Mouse (Mus musculus): ENCODE results near the gene Lce1e. TPM values are rescaled to one million over a fixed set of nuclear protein-coding genes. Genes with fewer than 3 reads are reported as not detected.

Lce1e gene
- polyA plus RNA-seq (2012; rRNA removed; ENCODE audit: low replicate concordance): not detected in 2 replicates

GRCm38 (mm10) chr3:92708974-92709373, at the start of gene Lce1e:
Gene Lce1e, minus strand, starts transcription at chr3:92709074.

GRCm38 (mm10) chr3:92752238-92752637, 43.4 kb upstream of the Lce1e start, which contains the start of gene Lce1g:
Gene Lce1g, minus strand, starts transcription at chr3:92752338.

GRCm38 (mm10) chr3:92738996-92739395, 30.1 kb upstream of the Lce1e start, which contains the start of gene Gm38119:
Gene Gm38119, minus strand, starts transcription at chr3:92739096.

GRCm38 (mm10) chr3:92720250-92720649, 11.4 kb upstream of the Lce1e start, which contains the start of gene Lce1f:
Gene Lce1f, minus strand, starts transcription at chr3:92720350.

GRCm38 (mm10) chr3:92687110-92687509, 21.8 kb downstream of the Lce1e start, which contains the start of gene Lce1d:
Gene Lce1d, minus strand, starts transcription at chr3:92687210.

GRCm38 (mm10) chr3:92678947-92679346, 29.9 kb downstream of the Lce1e start, which contains the start of gene Lce1c:
Gene Lce1c, plus strand, starts transcription at chr3:92679247.

GRCm38 (mm10) chr3:92670215-92670614, 38.7 kb downstream of the Lce1e start, which contains the start of gene Lce1a2:
Gene Lce1a2, minus strand, starts transcription at chr3:92670315.

Other genes with a start within 250 kb of the Lce1e start
- 12.2 and 29.6 TPM in 2 replicates for gene Sprr1a, start 223.2 kb downstream of the Lce1e start, polyA plus RNA-seq (2012; rRNA removed; ENCODE audit: low replicate concordance)
- gene Sprr4, start 208.6 kb downstream of the Lce1e start, polyA plus RNA-seq (2012; rRNA removed; ENCODE audit: low replicate concordance): not detected in 2 replicates
- not detected in 2 replicates for gene 2310046K23Rik, start 174.6 kb downstream of the Lce1e start, polyA plus RNA-seq (2012; rRNA removed; ENCODE audit: low replicate concordance)
- gene Ivl, start 135.3 kb downstream of the Lce1e start, polyA plus RNA-seq (2012; rRNA removed; ENCODE audit: low replicate concordance): not detected in 2 replicates
- 0.26 TPM in 1 of 2 replicates, not detected in the other for gene Smcp, start 120.1 kb downstream of the Lce1e start, polyA plus RNA-seq (2012; rRNA removed; ENCODE audit: low replicate concordance)
- not detected in 2 replicates for gene 2210017I01Rik, start 101.6 kb downstream of the Lce1e start, polyA plus RNA-seq (2012; rRNA removed; ENCODE audit: low replicate concordance)
- not detected in 2 replicates for gene Lce6a, start 87.4 kb downstream of the Lce1e start, polyA plus RNA-seq (2012; rRNA removed; ENCODE audit: low replicate concordance)
- gene Lce1a1, start 60.8 kb downstream of the Lce1e start, polyA plus RNA-seq (2012; rRNA removed; ENCODE audit: low replicate concordance): not detected in 2 replicates
- gene Lce1b, start 52.1 kb downstream of the Lce1e start, polyA plus RNA-seq (2012; rRNA removed; ENCODE audit: low replicate concordance): 0.19 TPM in 1 of 2 replicates, not detected in the other
- gene Lce1a2, start 38.8 kb downstream of the Lce1e start, polyA plus RNA-seq (2012; rRNA removed; ENCODE audit: low replicate concordance): not detected in 2 replicates
- gene Lce1c, start 29.8 kb downstream of the Lce1e start, polyA plus RNA-seq (2012; rRNA removed; ENCODE audit: low replicate concordance): 0.27 TPM in 1 of 2 replicates, not detected in the other
- gene Lce1d, start 21.9 kb downstream of the Lce1e start, polyA plus RNA-seq (2012; rRNA removed; ENCODE audit: low replicate concordance): not detected in 2 replicates
- gene Lce1f, start 11.3 kb upstream of the Lce1e start, polyA plus RNA-seq (2012; rRNA removed; ENCODE audit: low replicate concordance): 0.21 TPM in 1 of 2 replicates, not detected in the other
- not detected in 2 replicates for gene Gm38119, start 30.0 kb upstream of the Lce1e start, polyA plus RNA-seq (2012; rRNA removed; ENCODE audit: low replicate concordance)
- gene Lce1g, start 43.3 kb upstream of the Lce1e start, polyA plus RNA-seq (2012; rRNA removed; ENCODE audit: low replicate concordance): not detected in 2 replicates
- not detected in 2 replicates for gene Lce1h, start 56.0 kb upstream of the Lce1e start, polyA plus RNA-seq (2012; rRNA removed; ENCODE audit: low replicate concordance)
- gene Lce1i, start 69.8 kb upstream of the Lce1e start, polyA plus RNA-seq (2012; rRNA removed; ENCODE audit: low replicate concordance): not detected in 2 replicates
- gene Lce1j, start 81.4 kb upstream of the Lce1e start, polyA plus RNA-seq (2012; rRNA removed; ENCODE audit: low replicate concordance): not detected in 2 replicates
- gene Lce1k, start 98.8 kb upstream of the Lce1e start, polyA plus RNA-seq (2012; rRNA removed; ENCODE audit: low replicate concordance): not detected in 2 replicates
- gene Kprp, start 118.2 kb upstream of the Lce1e start, polyA plus RNA-seq (2012; rRNA removed; ENCODE audit: low replicate concordance): not detected in 2 replicates
- gene Lce1l, start 142.2 kb upstream of the Lce1e start, polyA plus RNA-seq (2012; rRNA removed; ENCODE audit: low replicate concordance): not detected in 2 replicates
- gene 2310050C09Rik, start 161.1 kb upstream of the Lce1e start, polyA plus RNA-seq (2012; rRNA removed; ENCODE audit: low replicate concordance): not detected in 2 replicates
- not detected in 2 replicates for gene Lce3a, start 217.2 kb upstream of the Lce1e start, polyA plus RNA-seq (2012; rRNA removed; ENCODE audit: low replicate concordance)
- gene Lce3b, start 223.9 kb upstream of the Lce1e start, polyA plus RNA-seq (2012; rRNA removed; ENCODE audit: low replicate concordance): not detected in 2 replicates
- not detected in 2 replicates for gene Lce3c, start 235.4 kb upstream of the Lce1e start, polyA plus RNA-seq (2012; rRNA removed; ENCODE audit: low replicate concordance)
- not detected in 2 replicates for gene Lce3d, start 248.3 kb upstream of the Lce1e start, polyA plus RNA-seq (2012; rRNA removed; ENCODE audit: low replicate concordance)

Data from duodenum, adult 2 months (tissue).